In genomic region chr10:28954515-28954914, GRCm38 (mm10) we compare ENCODE assay signal across 12 mouse cellular contexts. TPM values are rescaled to one million over a fixed set of nuclear protein-coding genes. Genes with fewer than 3 reads are reported as not detected.
DNase-seq lines count a peak whose midpoint lies in the region; ATAC-seq and TF ChIP-seq lines count a peak whose summit lies in the region.
"Had no signal": no experiment of that assay in that cellular context is flagged by ENCODE, and none has a peak within 500 bp of the region (broad histone marks: within the 10 kb centered on the region; RNA-seq: fewer than 3 reads in every experiment).

No protein-coding gene starts in this region.

- H3K9me3 ChIP-seq in CH12.LX (replicated peaks; ENCODE audit: low read length) = no peaks in the 10 kb centered on the region

- intact Hi-C loops in left cerebral cortex, adult 2 months (cut with DNase I) = loop anchor here (10.0 kb wide), 1 partner anchor 470 kb away; no protein-coding TSS in a partner anchor

- H3K4me3 ChIP-seq in left cerebral cortex, adult 2 months = no peak overlapping the region
- H3K4me3 ChIP-seq in CH12.LX (replicated peaks in 1 of 3; ENCODE audit: low read depth in 2 of 3, low read length in 2 of 3, poor library complexity in 1 of 3) = peak overlapping the region in 1 of 3 experiments; percentile 9

- no peaks in the 10 kb centered on the region for H3K27me3 ChIP-seq in CH12.LX (replicated peaks)

- H3K36me3 ChIP-seq in CH12.LX (replicated peaks in 1 of 2; ENCODE audit: control insufficient read depth in 1 of 2, insufficient read depth in 1 of 2, low read length in 1 of 2) = no peaks in the 10 kb centered on the region

- peak; percentile 41 for TF ChIP-seq CTCF in left cerebral cortex, adult 2 months (IDR thresholded peaks at IDR 0.05)
- peak in 1 of 2 experiments; percentile 31; a peak in 2 of 4 replicates for TF ChIP-seq CTCF in CH12.LX (conservative IDR thresholded peaks at IDR 0.05 in 1 of 2, IDR thresholded peaks at IDR 0.05 in 1 of 2; ENCODE audit: low read depth in 2 of 2, low read length in 2 of 2)

- H3K9ac ChIP-seq in CH12.LX (ENCODE audit: insufficient read depth, low read depth) = no peak overlapping the region

- H3K79me2 ChIP-seq in CH12.LX (replicated peaks; ENCODE audit: control insufficient read depth, extremely low read depth, insufficient read depth, poor library complexity, severe bottlenecking) = no peaks in the 10 kb centered on the region

- TF ChIP-seq RAD21 in CH12.LX (IDR thresholded peaks at IDR 0.05; ENCODE audit: low read depth, low read length) = no peak; the same call in 1 of the 2 replicates

- no peak for TF ChIP-seq POLR2A in CH12.LX (IDR thresholded peaks at IDR 0.05; ENCODE audit: low read depth, low read length)

- peak overlapping the region; percentile 7; the same call in 1 of the 2 replicates for H3K4me2 ChIP-seq in CH12.LX (ENCODE audit: insufficient read depth, low read depth, poor library complexity, severe bottlenecking)
- H3K4me2 ChIP-seq: liver, embryonic 11.5 days had no signal

- peak; percentile 59; the same call in 1 of the 2 replicates for ATAC-seq in frontal cortex, adult (ENCODE audit: low TSS enrichment)
- ATAC-seq in megakaryocyte progenitor cell, adult 5-6 weeks (replicated peaks; ENCODE audit: poor library complexity) = peak; percentile 47; the same call in 1 of the 2 replicates

- dilution Hi-C loops in CH12.LX (cut with MboI; ENCODE audit: extremely low pct_ligation_motif_present, extremely low pct_unique_long_range_greater_than_20kb, low sequenced_read_pairs) = no loop called here

- TF ChIP-seq EP300 in CH12.LX (IDR thresholded peaks at IDR 0.05; ENCODE audit: low read length) = no peak

- H3K27ac ChIP-seq in left cerebral cortex, adult 2 months = no peak overlapping the region
- H3K27ac ChIP-seq in CH12.LX (ENCODE audit: insufficient read depth, low read depth) = no peak overlapping the region

- DNase-seq in frontal cortex, postnatal 36 days (ENCODE audit: low spot score in 2 of 2) = no peak
- DNase-seq in left cerebral cortex, adult 2 months (ENCODE audit: extremely low spot score in 1 of 2, low spot score in 2 of 2) = no peak
- no peak for DNase-seq in left cerebral cortex, adult 18-20 months (ENCODE audit: low spot score in 2 of 2)
- no peak for DNase-seq in CH12.LX (ENCODE audit: extremely low read depth)
- DNase-seq in gastrocnemius, adult 8-10 months (ENCODE audit: low spot score in 2 of 2) = no peak
- DNase-seq in adrenal gland, postnatal 4 days (ENCODE audit: low spot score in 2 of 2) = no peak

- in situ Hi-C loops in CH12.LX (cut with MboI; ENCODE audit: low pct_ligation_motif_present, low pct_unique_long_range_greater_than_20kb, low sequenced_read_pairs) = no loop called here

- no peaks in the 10 kb centered on the region for H3K4me1 ChIP-seq in CH12.LX (ENCODE audit: control insufficient read depth in 1 of 2, insufficient read depth in 2 of 2)

TF ChIP-seq in CH12.LX, 34 proteins besides CTCF, POLR2A, EP300 and RAD21:
- no peak for TF ChIP-seq MXI1 (IDR thresholded peaks at IDR 0.05; ENCODE audit: low read depth, low read length)
- no peak for TF ChIP-seq TCF12 (IDR thresholded peaks at IDR 0.05; ENCODE audit: low read depth, low read length)
- TF ChIP-seq NELFE (IDR thresholded peaks at IDR 0.05; ENCODE audit: low read depth, low read length) = no peak
- TF ChIP-seq SIN3A (IDR thresholded peaks at IDR 0.05; ENCODE audit: low read length) = no peak
- no peak for TF ChIP-seq TBP (conservative IDR thresholded peaks at IDR 0.05; ENCODE audit: low read depth, low read length)
- TF ChIP-seq MAX (IDR thresholded peaks at IDR 0.05; ENCODE audit: low read length) = no peak
- no peak for TF ChIP-seq ZKSCAN1 (IDR thresholded peaks at IDR 0.05; ENCODE audit: borderline replicate concordance, low read depth, low read length)
- no peak for TF ChIP-seq ZMIZ1 (IDR thresholded peaks at IDR 0.05; ENCODE audit: low read depth, low read length)
- no peak for TF ChIP-seq SMC3 (IDR thresholded peaks at IDR 0.05; ENCODE audit: low read depth, low read length)
- no peak for TF ChIP-seq CHD2 (IDR thresholded peaks at IDR 0.05; ENCODE audit: low read length)
- no peak for TF ChIP-seq ZC3H11A (IDR thresholded peaks at IDR 0.05; ENCODE audit: low read depth, low read length)

RNA-seq across cellular contexts. Expression of gene 2310057J18Rik, which starts 31.6 kb away (rescaled TPM):
- not detected for total RNA-seq in left cerebral cortex, adult 2 months (2021)
- not detected for total RNA-seq in left cerebral cortex, adult 18-20 months (2021)
- not detected in 2 replicates for total RNA-seq in CH12.LX (2012; rRNA removed)
- not detected in 2 replicates for total RNA-seq in CH12.LX (2014; rRNA removed)
- not detected in 2 replicates for polyA plus RNA-seq in CH12.LX (2012; ENCODE audit: insufficient read length, low read depth)
- total RNA-seq in megakaryocyte progenitor cell, adult 5-6 weeks (2015) = not detected in 2 replicates
- total RNA-seq in megakaryocyte progenitor cell, adult 5-6 weeks (2017) = not detected in 2 replicates
- total RNA-seq in gastrocnemius, adult 8-10 months (2022) = not detected
- total RNA-seq in adrenal gland, postnatal 4 days (2021) = not detected
- total RNA-seq: layer of hippocampus, postnatal 36 days had no signal
- polyA plus RNA-seq: cortical plate, adult 2 months; gonadal fat pad, adult 2 months; liver, embryonic 11.5 days had no signal
